Mouse (Mus musculus) thymus, adult 2 months (tissue): ENCODE data around the gene Slfn5. TPM values are rescaled to one million over a fixed set of nuclear protein-coding genes. Genes with fewer than 3 reads are reported as not detected.

Experiments
- DNase-seq: peaks from one replicate; pipeline ENCODE4 v3.0.0; 2021
- H3K27ac ChIP-seq: fragments of 200-500 bp; 2 replicates; pipeline ENCODE4 v1.5.1; 2012; ENCODE audit warnings: low read length, control low read depth; ENCODE audit not compliant: control insufficient read depth, insufficient read depth
- H3K27me3 ChIP-seq: fragments of 200-500 bp; 2 replicates; pipeline ENCODE4 v1.6.1; 2012; ENCODE audit warnings: mild to moderate bottlenecking, low read length, moderate library complexity, mixed read lengths; ENCODE audit not compliant: control insufficient read depth, insufficient read depth
- H3K36me3 ChIP-seq: fragments of 200-500 bp; 2 replicates; pipeline ENCODE4 v1.6.1; 2012; ENCODE audit warnings: mild to moderate bottlenecking, low read length, moderate library complexity; ENCODE audit not compliant: control insufficient read depth, insufficient read depth
- H3K4me1 ChIP-seq: fragments of 200-500 bp; replicated peaks from 2 replicates; pipeline ENCODE4 v1.6.1; 2012; ENCODE audit warnings: low read length; ENCODE audit not compliant: control insufficient read depth, insufficient read depth
- H3K4me3 ChIP-seq: fragments of 200-500 bp; 2 replicates; pipeline ENCODE4 v1.5.1; 2012; ENCODE audit warnings: mild to moderate bottlenecking, low read length, control low read depth, moderate library complexity; ENCODE audit not compliant: control insufficient read depth, insufficient read depth
- CTCF ChIP-seq: fragments of 200-500 bp; IDR thresholded peaks from 2 replicates; pipeline ENCODE4 v1.5.1; 2012; ENCODE audit warnings: mild to moderate bottlenecking, control low read depth, low read length, moderate library complexity, borderline replicate concordance; ENCODE audit not compliant: control insufficient read depth, poor library complexity, insufficient read depth; ENCODE audit errors: extremely low read depth
- POLR2A ChIP-seq: fragments of 200-500 bp; IDR thresholded peaks from 2 replicates; pipeline ENCODE4 v1.6.1; 2012; ENCODE audit warnings: mild to moderate bottlenecking, low read length, control low read depth, moderate library complexity; ENCODE audit not compliant: control insufficient read depth, poor library complexity, insufficient read depth; ENCODE audit errors: extremely low read depth
- WGBS: fragments of 180-500 bp; shearing (Covaris S2); methylation state at CpG from one replicate; pipeline ENCODE4 v1.1.7; 2018; 5-methylcytosine and 5-hydroxymethylcytosine counted together
- polyA plus RNA-seq: library from polyadenylated mRNA; depleted of rRNA; stranded (reverse); fragments of >200 nt; gene quantifications from 2 replicates; pipeline ENCODE4 v1.2.3, GENCODE M21; 2012

Slfn5 gene
- polyA plus RNA-seq, 1 experiment = 8.4 TPM

DNA sequence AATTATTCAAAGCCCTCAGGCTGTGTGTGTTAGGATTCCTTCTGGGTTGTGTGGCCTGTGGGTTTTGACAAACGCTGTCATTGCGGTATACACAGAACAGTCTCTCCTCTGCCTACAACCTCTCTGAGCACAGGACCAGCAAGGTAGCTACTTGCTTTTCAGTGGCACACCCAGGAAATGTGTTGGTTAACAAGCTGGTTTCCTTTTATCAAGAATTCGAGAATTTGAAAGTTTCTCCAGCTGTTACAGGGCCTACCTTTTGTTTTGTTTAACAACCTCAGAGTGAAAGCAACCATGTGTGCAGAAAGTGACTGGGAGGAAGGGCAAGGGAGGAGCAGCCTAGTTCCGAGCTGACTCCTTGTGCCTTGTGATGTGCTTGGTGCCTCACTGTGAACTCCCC lies 3.7 kb upstream of the Slfn5 start:
- Histone ChIP-seq H3K4me3 (no peak overlapping the region), H3K36me3 (no peaks in the 10 kb centered on the region), H3K27me3 (no peaks in the 10 kb centered on the region), H3K27ac (peak overlapping the region; percentile 93), H3K4me1 (peaks cover 46% of the 10 kb centered on the region)
- TF ChIP-seq CTCF = no peak
- no peak for TF ChIP-seq POLR2A
- DNase-seq = peak; percentile 58
- 5% methylated on average over 4 of the region's 4 CpGs for WGBS

DNA sequence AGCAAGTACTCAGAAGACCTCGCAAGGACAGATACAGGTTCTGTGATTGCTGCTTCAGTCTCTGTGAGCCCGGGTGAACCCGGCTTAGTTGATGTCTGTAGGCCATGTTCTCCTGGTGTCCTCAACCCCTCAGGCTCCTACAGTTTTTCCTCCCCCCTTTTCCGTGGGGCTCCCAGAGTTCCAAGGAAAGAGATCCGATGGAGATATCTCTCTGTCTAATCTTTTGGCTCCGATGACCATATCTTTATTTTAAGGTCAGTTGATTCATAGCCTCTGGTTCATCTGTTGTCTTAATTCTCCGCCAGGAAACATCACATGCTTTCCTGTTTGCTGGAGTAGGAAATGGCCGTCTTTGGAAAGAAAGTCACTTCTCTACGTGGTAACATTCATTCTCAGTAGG lies 2.1 kb upstream of the Slfn5 start:
- Histone ChIP-seq H3K27ac (no peak overlapping the region), H3K4me3 (no peak overlapping the region), H3K36me3 (no peaks in the 10 kb centered on the region), H3K4me1 (peaks cover 47% of the 10 kb centered on the region), H3K27me3 (no peaks in the 10 kb centered on the region)
- WGBS = 94% methylated on average over 9 of the region's 9 CpGs
- DNase-seq = no peak
- TF ChIP-seq CTCF (no peak), POLR2A (no peak)

DNA sequence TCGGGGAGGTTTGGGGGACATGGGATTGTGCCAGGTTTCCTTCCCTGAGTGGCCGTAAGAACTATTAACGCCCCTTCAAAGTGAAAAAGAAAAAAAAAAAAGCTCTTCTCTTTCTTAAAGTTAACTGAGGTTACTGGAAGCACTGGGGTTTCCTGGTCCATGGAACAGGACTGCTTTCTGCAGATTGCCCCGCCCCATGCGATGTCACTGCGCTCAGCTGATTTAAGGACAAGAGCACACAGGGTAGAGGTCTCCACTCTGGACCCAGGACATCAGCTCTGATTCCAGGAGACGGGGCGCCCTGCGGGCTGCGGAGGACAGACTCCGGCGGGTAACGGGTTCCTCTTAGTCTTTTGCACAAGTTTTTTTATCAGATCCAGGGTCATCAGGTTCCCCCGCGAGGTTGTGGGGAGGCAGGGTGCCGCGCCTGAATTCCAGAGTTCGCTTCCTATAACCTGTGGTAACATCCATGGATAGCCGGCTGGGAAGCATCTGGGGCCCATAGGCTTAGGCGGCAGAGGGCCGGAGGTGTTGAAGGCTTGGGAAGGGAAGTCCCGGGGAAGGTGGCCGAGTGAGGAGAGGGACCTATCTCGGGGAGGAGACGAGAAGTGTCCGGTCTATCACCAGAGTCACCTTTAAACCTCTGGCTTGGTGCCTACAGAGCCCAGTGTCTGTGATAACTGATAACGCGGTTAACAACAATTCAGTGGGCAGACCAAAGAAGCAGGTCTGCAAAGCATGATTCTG lies 889 bp downstream of the Slfn5 start:
- no peak for TF ChIP-seq CTCF
- TF ChIP-seq POLR2A = no peak
- Histone ChIP-seq H3K27ac (peak overlapping the region; percentile 90), H3K4me3 (peak overlapping the region; percentile 57), H3K36me3 (no peaks in the 10 kb centered on the region), H3K4me1 (peaks cover 41% of the 10 kb centered on the region), H3K27me3 (no peaks in the 10 kb centered on the region)
- WGBS = 1% methylated on average over 28 of the region's 28 CpGs
- peak; percentile 49 for DNase-seq

DNA sequence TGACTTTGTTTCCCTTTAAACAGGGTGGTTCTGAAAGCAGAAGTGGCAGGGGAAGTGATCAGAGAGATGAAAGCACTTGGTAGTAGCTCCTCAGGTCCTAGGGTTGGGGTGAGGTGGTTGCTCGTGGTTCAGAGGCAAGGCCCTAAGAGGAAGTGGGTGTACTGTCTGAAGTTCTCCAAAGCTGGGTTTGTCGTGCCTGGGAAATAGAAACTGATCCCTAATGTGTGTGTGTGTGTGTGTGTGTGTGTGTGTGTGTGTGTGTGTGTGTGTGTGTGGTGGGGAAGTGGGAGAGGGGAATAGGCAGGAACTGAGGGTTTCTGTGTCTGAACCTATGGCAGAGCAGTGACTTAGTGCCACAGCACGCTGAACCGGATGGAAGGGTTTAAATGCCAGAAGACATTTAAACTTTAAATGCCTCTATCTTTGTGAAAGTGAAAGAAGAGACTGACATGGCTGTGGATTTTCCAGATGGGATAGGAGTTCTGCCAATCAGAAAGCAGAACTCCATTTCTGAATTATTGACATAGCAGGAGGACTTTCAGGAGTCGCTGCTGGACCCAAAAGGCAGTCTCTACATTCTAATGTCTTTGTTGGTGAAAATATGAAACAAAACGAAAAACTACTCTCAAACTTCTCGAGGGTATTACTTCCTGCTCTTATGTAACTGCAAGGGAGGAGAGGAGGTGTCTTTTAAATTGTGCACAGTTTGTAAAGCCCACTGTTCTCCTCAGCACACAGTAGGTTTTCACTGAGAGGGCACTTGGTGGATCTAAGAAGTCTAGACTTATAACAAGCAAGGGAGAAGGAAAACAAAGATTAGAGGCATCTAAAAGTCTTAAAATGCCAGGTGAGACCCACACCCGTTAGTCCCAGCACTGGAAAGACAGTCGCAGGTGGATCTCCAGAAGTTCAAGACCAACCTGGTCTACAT lies 1.7 kb downstream of the Slfn5 start:
- H3K4me1 ChIP-seq = peaks cover 34% of the 10 kb centered on the region
- H3K27ac ChIP-seq = peak overlapping the region; percentile 90
- DNase-seq = peak; percentile 67
- no peaks in the 10 kb centered on the region for H3K27me3 ChIP-seq
- TF ChIP-seq CTCF = no peak
- TF ChIP-seq POLR2A = no peak
- H3K4me3 ChIP-seq = peak overlapping the region; percentile 57
- WGBS = 13% methylated on average over 9 of the region's 9 CpGs
- H3K36me3 ChIP-seq = no peaks in the 10 kb centered on the region

DNA sequence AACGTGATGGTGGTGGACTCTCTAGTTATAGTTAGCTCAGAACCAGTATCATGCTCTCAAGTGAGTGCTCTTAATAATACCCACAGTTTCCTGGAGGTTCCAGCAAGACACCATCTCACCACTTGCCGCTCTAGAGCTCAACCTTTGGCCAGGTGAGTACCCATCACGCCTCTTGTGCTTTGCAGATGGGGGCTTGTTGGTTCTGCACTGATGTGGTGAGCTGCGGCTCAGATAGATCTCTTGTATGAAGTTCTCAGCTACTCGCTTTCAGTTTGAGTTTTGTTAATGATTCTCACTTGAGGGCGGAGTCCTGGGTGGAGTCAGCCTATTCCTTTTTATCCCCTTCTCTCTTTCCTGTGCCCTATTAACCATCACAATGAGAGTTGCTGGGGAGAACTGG lies 3.5 kb downstream of the Slfn5 start:
- Histone ChIP-seq H3K27ac (no peak overlapping the region), H3K4me1 (peaks cover 23% of the 10 kb centered on the region), H3K4me3 (no peak overlapping the region), H3K36me3 (no peaks in the 10 kb centered on the region), H3K27me3 (no peaks in the 10 kb centered on the region)
- no peak for DNase-seq
- TF ChIP-seq CTCF = no peak
- TF ChIP-seq POLR2A = no peak
- WGBS = 63% methylated on average over 6 of the region's 6 CpGs

DNA sequence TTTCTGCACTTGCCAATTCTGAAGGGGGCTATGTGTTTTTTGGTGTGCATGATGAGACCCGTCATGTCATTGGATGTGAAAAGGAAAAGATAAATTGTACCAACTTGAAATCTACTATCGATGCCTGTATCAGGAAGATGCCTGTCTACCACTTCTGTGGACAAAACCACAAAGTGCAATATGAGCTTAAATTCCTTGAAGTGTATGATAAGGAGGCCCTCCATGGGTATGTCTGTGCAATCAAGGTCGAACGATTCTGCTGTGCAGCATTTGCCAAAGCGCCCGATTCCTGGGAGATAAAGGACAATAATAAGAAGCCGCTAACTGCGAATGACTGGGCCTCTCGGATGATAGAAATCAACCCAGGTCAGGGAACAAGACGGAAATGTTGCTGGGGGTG lies 5.8 kb downstream of the Slfn5 start:
- TF ChIP-seq CTCF = no peak
- no peak for TF ChIP-seq POLR2A
- 86% methylated on average over 10 of the region's 10 CpGs for WGBS
- Histone ChIP-seq H3K27me3 (no peaks in the 10 kb centered on the region), H3K4me1 (peaks cover 22% of the 10 kb centered on the region), H3K4me3 (no peak overlapping the region), H3K36me3 (no peaks in the 10 kb centered on the region), H3K27ac (no peak overlapping the region)
- no peak for DNase-seq
